Mouse (Mus musculus): ENCODE measurements at regions not wholly inside any gene's neighbourhood (a gene's known extent, or its start where the extent isn't known, plus 50 kb on each side); places are given as distances from the start of the nearest gene placed in this dataset.
A peak's percentile ranks its signal among the peaks of the same experiment; 100 is the strongest.

- DNase-seq (no peak), ATAC-seq (ENCODE audit: low read depth) (no peak)
- Histone ChIP-seq H3K4me1 (replicated peaks) (no peaks in the 10 kb centered on the region), H3K27ac (no peak overlapping the region), H3K9ac (no peak overlapping the region), H3K4me2 (no peak overlapping the region), H3K27me3 (no peaks in the 10 kb centered on the region), H3K4me3 (replicated peaks) (no peak overlapping the region), H3K9me3 (replicated peaks) (no peaks in the 10 kb centered on the region), H3K36me3 (no peaks in the 10 kb centered on the region)
- 75% methylated on average over 18 of the region's 18 CpGs for WGBS (ENCODE audit: insufficient replicate concordance)
These were observed 129.4 kb upstream of the Zfp217 start for GRCm38 (mm10) chr2:170277182-170277767.

DNA sequence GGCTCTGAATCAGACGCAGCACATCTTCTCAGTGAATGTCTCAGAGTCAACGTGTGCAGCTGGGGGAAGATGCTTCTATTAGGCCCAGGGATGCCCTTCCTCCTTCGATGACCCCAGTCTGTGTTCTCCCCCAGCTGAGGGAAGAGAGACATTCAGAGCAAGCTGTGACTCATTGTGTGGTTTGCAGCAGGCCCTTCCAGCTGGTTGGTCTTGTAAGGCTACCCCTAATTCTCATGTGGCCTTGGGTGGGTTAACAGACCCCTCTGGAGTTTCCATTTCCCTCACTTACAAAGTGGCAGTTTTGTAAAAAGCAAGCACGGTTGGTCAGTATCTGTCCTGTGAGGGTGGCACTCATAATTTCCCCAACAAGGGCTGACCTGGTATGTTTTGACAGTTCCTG is 127.8 kb upstream of the Zfp217 start:
- no peak for ATAC-seq (ENCODE audit: low read depth)
- no peak for DNase-seq

DNA sequence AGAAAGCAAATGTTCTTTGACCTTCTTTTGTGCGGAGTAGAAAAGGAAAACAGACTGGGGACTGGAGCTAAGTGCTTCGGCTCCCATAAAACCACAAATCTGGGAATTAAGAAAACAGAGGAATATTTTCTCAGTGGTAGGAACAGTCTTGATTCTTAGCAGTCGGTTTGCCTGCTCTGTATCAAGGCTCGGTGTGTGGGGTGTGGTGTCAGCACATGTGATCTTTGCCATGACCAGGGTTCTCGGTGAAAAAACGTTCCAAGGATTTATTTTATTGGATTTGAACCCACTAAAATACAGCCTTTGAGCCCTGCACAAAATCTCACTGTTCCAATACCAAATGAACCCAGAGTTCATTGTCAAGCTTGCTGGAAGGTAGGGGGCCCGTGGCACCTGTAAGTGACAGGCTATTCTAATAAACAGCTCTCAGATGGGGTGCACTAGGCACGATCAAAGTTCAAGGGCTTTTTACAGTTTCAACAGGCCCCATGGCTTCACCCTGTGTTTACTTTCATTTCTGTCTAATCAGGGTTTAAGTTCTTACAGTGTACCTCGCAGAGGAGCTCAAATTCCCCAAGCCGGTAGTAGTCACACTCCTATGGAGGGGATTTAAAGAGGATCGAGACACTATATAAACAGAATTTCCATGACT is 122.1 kb upstream of the Zfp217 start:
- ATAC-seq (ENCODE audit: low read depth): peak; percentile 57
- H3K4me2 ChIP-seq: no peak overlapping the region

More for the DNA sequence above, 127.8 kb upstream of the Zfp217 start:
- WGBS (ENCODE audit: insufficient replicate concordance): 55% methylated on average over 4 of the region's 4 CpGs
- H3K27me3 ChIP-seq: no peaks in the 10 kb centered on the region
- H3K9me3 ChIP-seq (replicated peaks): 0 out of 2 replicates have a peak, but pooled peaks cover 4% of the 10 kb centered on the region
- H3K36me3 ChIP-seq: no peaks in the 10 kb centered on the region
- no peak overlapping the region for H3K9ac ChIP-seq
- H3K27ac ChIP-seq: no peak overlapping the region
- H3K4me3 ChIP-seq (replicated peaks): no peak overlapping the region
- peaks cover under 1% of the 10 kb centered on the region; the same call in 1 of the 2 replicates for H3K4me1 ChIP-seq (replicated peaks)
- no peak overlapping the region for H3K4me2 ChIP-seq

DNA sequence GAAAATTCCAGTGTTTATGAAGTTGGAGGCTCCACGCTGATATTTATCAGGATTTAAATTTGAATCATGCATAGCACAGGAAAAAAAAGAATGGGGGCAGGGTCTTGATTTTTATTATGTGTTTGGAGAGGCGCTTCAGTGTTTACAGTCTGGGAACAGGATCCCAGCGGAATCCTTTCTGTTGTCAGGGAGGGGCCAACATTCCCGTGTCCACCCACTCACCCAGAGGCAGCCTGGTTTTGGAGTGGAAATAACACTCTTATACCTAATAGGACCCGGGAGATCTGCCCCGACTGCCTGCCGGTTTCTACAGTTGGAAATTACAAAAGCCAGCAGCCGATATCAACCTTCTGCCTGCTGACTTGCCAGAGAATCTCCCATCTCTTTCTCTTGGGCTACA is 120.2 kb upstream of the Zfp217 start:
- H3K27me3 ChIP-seq: no peaks in the 10 kb centered on the region; the same call in 1 of the 2 replicates
- no peak overlapping the region for H3K9ac ChIP-seq
- H3K4me2 ChIP-seq: no peak overlapping the region
- no peak overlapping the region for H3K4me3 ChIP-seq (replicated peaks)
- no peak for ATAC-seq (ENCODE audit: low read depth)
- no peaks in the 10 kb centered on the region for H3K36me3 ChIP-seq
- no peak for DNase-seq
- H3K4me1 ChIP-seq (replicated peaks): peaks cover 13% of the 10 kb centered on the region; the same call in 1 of the 2 replicates
- no peak overlapping the region for H3K27ac ChIP-seq
- 49% methylated on average over 8 of the region's 8 CpGs for WGBS (ENCODE audit: insufficient replicate concordance)
- H3K9me3 ChIP-seq (replicated peaks): 0 out of 2 replicates have a peak, but pooled peaks cover 4% of the 10 kb centered on the region

More for the DNA sequence above, 122.1 kb upstream of the Zfp217 start:
- Histone ChIP-seq H3K36me3 (no peaks in the 10 kb centered on the region), H3K27me3 (no peaks in the 10 kb centered on the region; the same call in 1 of the 2 replicates), H3K4me1 (replicated peaks) (peaks cover 13% of the 10 kb centered on the region; the same call in 1 of the 2 replicates), H3K9me3 (replicated peaks) (0 out of 2 replicates have a peak, but pooled peaks cover 4% of the 10 kb centered on the region), H3K27ac (no peak overlapping the region), H3K9ac (no peak overlapping the region), H3K4me3 (replicated peaks) (no peak overlapping the region)
- 60% methylated on average over 11 of the region's 11 CpGs for WGBS (ENCODE audit: insufficient replicate concordance)
- DNase-seq: no peak

GRCm38 (mm10) chr2:170267152-170267551 is 119.2 kb upstream of the Zfp217 start:
- Histone ChIP-seq H3K27ac (no peak overlapping the region), H3K4me2 (peak overlapping the region; percentile 51), H3K36me3 (no peaks in the 10 kb centered on the region), H3K27me3 (no peaks in the 10 kb centered on the region; the same call in 1 of the 2 replicates), H3K9ac (no peak overlapping the region; the same call in 1 of the 2 replicates), H3K4me1 (replicated peaks) (peaks cover 13% of the 10 kb centered on the region; the same call in 1 of the 2 replicates), H3K9me3 (replicated peaks) (0 out of 2 replicates have a peak, but pooled peaks cover 4% of the 10 kb centered on the region), H3K4me3 (replicated peaks) (peak overlapping the region; percentile 25; the same call in 1 of the 2 replicates)
- DNase-seq (no peak), ATAC-seq (ENCODE audit: low read depth) (no peak)
- 26% methylated on average over 12 of the region's 12 CpGs for WGBS (ENCODE audit: insufficient replicate concordance)

GRCm38 (mm10) chr2:170266407-170267101 is 118.7 kb upstream of the Zfp217 start:
- no peaks in the 10 kb centered on the region; the same call in 1 of the 2 replicates for H3K27me3 ChIP-seq
- DNase-seq (peak; percentile 13), ATAC-seq (ENCODE audit: low read depth) (no peak)
- H3K4me3 ChIP-seq (replicated peaks): peak overlapping the region; percentile 25; the same call in 1 of the 2 replicates
- H3K36me3 ChIP-seq: no peaks in the 10 kb centered on the region
- H3K9ac ChIP-seq: no peak overlapping the region; the same call in 1 of the 2 replicates
- peaks cover 13% of the 10 kb centered on the region; the same call in 1 of the 2 replicates for H3K4me1 ChIP-seq (replicated peaks)
- peak overlapping the region; percentile 51 for H3K4me2 ChIP-seq
- WGBS (ENCODE audit: insufficient replicate concordance): 23% methylated on average over 16 of the region's 16 CpGs
- no peak overlapping the region for H3K27ac ChIP-seq
- H3K9me3 ChIP-seq (replicated peaks): no peaks in the 10 kb centered on the region

DNA sequence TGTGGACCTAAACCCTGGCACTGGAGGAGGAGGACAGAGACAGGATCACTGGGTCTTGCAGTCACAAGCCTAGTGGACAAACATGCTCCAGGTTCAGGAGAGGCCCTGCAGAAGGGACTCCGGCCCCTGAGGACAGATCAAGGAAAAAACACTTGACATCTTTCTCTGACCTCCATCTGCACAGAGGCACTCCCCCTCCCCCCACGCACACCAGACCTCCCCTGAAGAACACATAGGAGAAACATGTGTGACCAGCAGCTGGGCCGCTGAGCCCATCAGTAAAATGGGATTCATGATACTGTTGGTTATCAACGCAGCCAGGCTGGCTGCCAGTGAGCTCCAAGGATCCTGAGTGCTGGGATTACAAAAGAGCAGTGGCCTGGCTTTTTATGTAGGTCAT is 115.7 kb upstream of the Zfp217 start:
- Histone ChIP-seq H3K4me2 (no peak overlapping the region), H3K9ac (no peak overlapping the region), H3K4me3 (replicated peaks) (no peak overlapping the region), H3K27ac (no peak overlapping the region), H3K27me3 (no peaks in the 10 kb centered on the region; the same call in 1 of the 2 replicates), H3K9me3 (replicated peaks) (no peaks in the 10 kb centered on the region), H3K4me1 (replicated peaks) (peaks cover 7% of the 10 kb centered on the region; the same call in 1 of the 2 replicates), H3K36me3 (no peaks in the 10 kb centered on the region)
- 66% methylated on average over 4 of the region's 4 CpGs for WGBS (ENCODE audit: insufficient replicate concordance)
- DNase-seq (no peak), ATAC-seq (ENCODE audit: low read depth) (no peak)

DNA sequence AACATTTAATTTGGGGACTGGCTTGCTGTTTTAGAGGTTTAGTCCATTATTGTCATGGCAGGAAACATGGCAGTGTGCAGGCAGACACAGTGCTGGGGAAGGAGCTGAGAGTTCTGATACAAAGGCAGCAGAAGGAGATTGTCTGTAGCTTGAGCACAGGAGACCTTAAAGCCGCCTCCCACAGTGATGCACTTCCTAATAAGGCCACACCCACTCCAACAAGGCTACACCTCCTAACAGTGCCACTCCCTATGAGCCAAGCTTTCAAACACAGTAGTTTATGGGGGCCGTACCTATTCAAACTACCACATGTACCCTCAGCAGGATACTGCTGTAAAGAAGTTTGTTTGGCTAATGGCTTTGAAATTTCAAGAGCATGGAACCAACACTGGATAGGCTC is 113.3 kb upstream of the Zfp217 start:
- ATAC-seq (ENCODE audit: low read depth): no peak
- Histone ChIP-seq H3K4me1 (replicated peaks) (no peaks in the 10 kb centered on the region), H3K9ac (no peak overlapping the region), H3K9me3 (replicated peaks) (no peaks in the 10 kb centered on the region), H3K4me3 (replicated peaks) (no peak overlapping the region), H3K27ac (no peak overlapping the region), H3K4me2 (no peak overlapping the region), H3K36me3 (no peaks in the 10 kb centered on the region), H3K27me3 (no peaks in the 10 kb centered on the region; the same call in 1 of the 2 replicates)
- 71% methylated on average over 2 of the region's 2 CpGs for WGBS (ENCODE audit: insufficient replicate concordance)
- no peak for DNase-seq

GRCm38 (mm10) chr2:170259662-170260457 is 112.0 kb upstream of the Zfp217 start:
- no peaks in the 10 kb centered on the region for H3K27me3 ChIP-seq
- DNase-seq: no peak
- WGBS (ENCODE audit: insufficient replicate concordance): 74% methylated on average over 10 of the region's 10 CpGs
- no peak overlapping the region for H3K4me3 ChIP-seq (replicated peaks)
- H3K4me2 ChIP-seq: no peak overlapping the region
- ATAC-seq (ENCODE audit: low read depth): no peak
- H3K9me3 ChIP-seq (replicated peaks): no peaks in the 10 kb centered on the region
- H3K9ac ChIP-seq: no peak overlapping the region
- H3K27ac ChIP-seq: no peak overlapping the region
- no peaks in the 10 kb centered on the region for H3K36me3 ChIP-seq
- no peaks in the 10 kb centered on the region for H3K4me1 ChIP-seq (replicated peaks)

- Histone ChIP-seq H3K4me2 (no peak overlapping the region), H3K4me3 (replicated peaks) (no peak overlapping the region), H3K27me3 (no peaks in the 10 kb centered on the region), H3K27ac (no peak overlapping the region), H3K9ac (no peak overlapping the region), H3K36me3 (no peaks in the 10 kb centered on the region), H3K4me1 (replicated peaks) (no peaks in the 10 kb centered on the region; the same call in 1 of the 2 replicates), H3K9me3 (replicated peaks) (no peaks in the 10 kb centered on the region)
- ATAC-seq (ENCODE audit: low read depth) (0 out of 2 replicates have a peak, but pooled peaks have one; percentile 32), DNase-seq (no peak)
- 46% methylated on average over 13 of the region's 13 CpGs for WGBS (ENCODE audit: insufficient replicate concordance)
These were observed 110.5 kb upstream of the Zfp217 start for GRCm38 (mm10) chr2:170258367-170258766.
